Mouse (Mus musculus): ENCODE measurements around the gene Neurl3. TPM values are rescaled to one million over a fixed set of nuclear protein-coding genes. Genes with fewer than 3 reads are reported as not detected.

Neurl3 gene
- polyA plus RNA-seq, 1 experiment from 2014 or later, result 10.9 TPM

DNA sequence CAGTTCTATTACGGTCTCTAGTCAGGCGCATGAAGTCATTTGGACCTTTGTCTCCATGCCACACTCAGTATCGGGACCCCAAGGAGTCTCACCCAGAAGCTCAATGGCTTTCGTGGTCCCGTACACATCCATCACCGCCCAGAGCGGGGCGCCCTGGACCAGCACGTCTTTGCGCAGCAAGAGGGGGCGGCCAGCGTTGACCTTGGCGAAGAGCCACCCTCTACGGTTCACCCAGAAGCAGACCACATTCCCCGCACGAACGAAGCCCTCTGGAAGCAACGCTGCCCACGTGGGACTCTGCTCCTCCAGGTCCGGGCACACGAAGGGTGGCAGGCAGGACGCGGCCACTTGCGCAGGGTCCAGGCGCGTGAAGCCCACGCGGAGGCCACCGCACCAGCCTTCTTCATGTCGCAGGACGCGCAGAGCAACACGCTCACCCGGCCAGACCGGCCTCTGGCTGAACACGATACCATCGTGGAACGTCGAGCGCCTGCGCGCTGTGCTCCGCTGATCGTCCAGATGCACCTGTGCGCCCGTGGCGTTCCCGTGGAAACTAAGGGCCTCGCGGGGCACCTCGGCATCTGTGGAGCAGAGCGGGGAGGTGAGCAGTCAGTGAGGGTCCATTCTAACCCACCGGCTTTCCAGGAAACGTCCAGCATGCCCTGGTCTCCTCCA, 5.2 kb downstream of the Neurl3 start:
- WGBS, result 40% methylated on average over 54 of the region's 54 CpGs
- Histone ChIP-seq H3K9ac (replicated peaks; ENCODE audit: low read depth, low read length) (no peak overlapping the region), H3K27ac (ENCODE audit: low read length) (no peak overlapping the region), H3K4me1 (ENCODE audit: control insufficient read depth, insufficient read depth, low read length) (peaks cover 25% of the 10 kb centered on the region), H3K4me3 (ENCODE audit: low read depth, low read length) (peak overlapping the region; percentile 5; the same call in 1 of the 2 replicates), H3K4me2 (replicated peaks; ENCODE audit: low read depth, low read length) (peak overlapping the region; percentile 30), H3K27me3 (ENCODE audit: control insufficient read depth, insufficient read depth, low read length) (no peaks in the 10 kb centered on the region), H3K9me3 (ENCODE audit: control insufficient read depth, low read depth, low read length) (no peaks in the 10 kb centered on the region), H3K36me3 (ENCODE audit: control insufficient read depth, insufficient read depth, low read length) (no peaks in the 10 kb centered on the region)
- ATAC-seq (ENCODE audit: insufficient number of reproducible peaks, insufficient read depth, low FRiP score, low read depth), result no peak

DNA sequence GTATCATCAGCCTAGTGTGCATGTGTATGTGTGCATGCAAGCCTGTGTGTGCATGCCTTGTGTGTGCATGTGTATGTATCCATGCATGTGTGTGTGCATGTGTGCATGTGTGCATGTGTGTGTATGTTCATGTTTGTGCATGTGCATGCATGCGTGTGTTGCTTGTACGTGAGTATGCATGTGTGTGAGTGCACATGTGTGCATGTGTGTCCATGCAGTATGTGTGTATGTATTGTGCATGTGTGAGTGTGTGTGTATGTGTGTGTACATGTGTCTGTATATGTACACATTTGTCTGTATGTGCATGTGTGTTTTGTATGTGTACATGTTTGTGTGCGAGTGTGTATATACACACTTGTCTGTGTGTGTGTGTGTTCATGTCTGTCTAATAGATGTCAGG, 6.9 kb downstream of the Neurl3 start:
- WGBS, result 96% methylated on average over 3 of the region's 3 CpGs
- no peak for ATAC-seq (ENCODE audit: insufficient number of reproducible peaks, insufficient read depth, low FRiP score, low read depth)

DNA sequence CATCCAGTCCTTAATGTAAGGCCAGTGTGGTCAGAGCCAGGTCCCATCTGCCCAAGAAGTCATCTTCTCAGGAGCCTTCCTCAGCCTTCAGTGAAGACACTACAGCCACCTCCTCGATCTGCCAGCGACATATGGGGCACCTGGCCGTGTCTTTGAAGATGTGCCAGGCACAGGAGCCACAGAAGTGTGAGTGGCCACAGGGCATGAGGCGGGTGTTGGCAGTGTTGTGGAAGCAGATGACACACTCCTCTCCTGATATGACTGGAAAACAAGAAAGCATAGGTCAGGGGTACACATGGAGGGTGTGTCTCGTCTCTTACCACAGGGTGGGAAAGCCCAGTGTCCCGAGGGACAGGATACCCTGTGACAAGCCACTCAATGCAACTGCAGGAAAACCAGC, 8.2 kb downstream of the Neurl3 start:
- no peaks in the 10 kb centered on the region for H3K27me3 ChIP-seq (ENCODE audit: control insufficient read depth, insufficient read depth, low read length)
- peaks cover 16% of the 10 kb centered on the region for H3K4me1 ChIP-seq (ENCODE audit: control insufficient read depth, insufficient read depth, low read length)
- no peak overlapping the region for H3K9ac ChIP-seq (replicated peaks; ENCODE audit: low read depth, low read length)
- no peak for ATAC-seq (ENCODE audit: insufficient number of reproducible peaks, insufficient read depth, low FRiP score, low read depth)
- WGBS, result 78% methylated on average over 6 of the region's 6 CpGs
- no peak overlapping the region for H3K27ac ChIP-seq (ENCODE audit: low read length)
- H3K36me3 ChIP-seq (ENCODE audit: control insufficient read depth, insufficient read depth, low read length), result no peaks in the 10 kb centered on the region
- H3K4me3 ChIP-seq (ENCODE audit: low read depth, low read length), result no peak overlapping the region
- no peaks in the 10 kb centered on the region for H3K9me3 ChIP-seq (ENCODE audit: control insufficient read depth, low read depth, low read length)
- no peak overlapping the region for H3K4me2 ChIP-seq (replicated peaks; ENCODE audit: low read depth, low read length)

More for the DNA sequence above, 6.9 kb downstream of the Neurl3 start:
- no peaks in the 10 kb centered on the region for H3K27me3 ChIP-seq (ENCODE audit: control insufficient read depth, insufficient read depth, low read length)
- H3K9ac ChIP-seq (replicated peaks; ENCODE audit: low read depth, low read length), result no peak overlapping the region
- H3K9me3 ChIP-seq (ENCODE audit: control insufficient read depth, low read depth, low read length), result no peaks in the 10 kb centered on the region
- peaks cover 22% of the 10 kb centered on the region for H3K4me1 ChIP-seq (ENCODE audit: control insufficient read depth, insufficient read depth, low read length)
- no peak overlapping the region for H3K27ac ChIP-seq (ENCODE audit: low read length)
- H3K36me3 ChIP-seq (ENCODE audit: control insufficient read depth, insufficient read depth, low read length), result no peaks in the 10 kb centered on the region
- H3K4me2 ChIP-seq (replicated peaks; ENCODE audit: low read depth, low read length), result no peak overlapping the region
- H3K4me3 ChIP-seq (ENCODE audit: low read depth, low read length), result no peak overlapping the region

DNA sequence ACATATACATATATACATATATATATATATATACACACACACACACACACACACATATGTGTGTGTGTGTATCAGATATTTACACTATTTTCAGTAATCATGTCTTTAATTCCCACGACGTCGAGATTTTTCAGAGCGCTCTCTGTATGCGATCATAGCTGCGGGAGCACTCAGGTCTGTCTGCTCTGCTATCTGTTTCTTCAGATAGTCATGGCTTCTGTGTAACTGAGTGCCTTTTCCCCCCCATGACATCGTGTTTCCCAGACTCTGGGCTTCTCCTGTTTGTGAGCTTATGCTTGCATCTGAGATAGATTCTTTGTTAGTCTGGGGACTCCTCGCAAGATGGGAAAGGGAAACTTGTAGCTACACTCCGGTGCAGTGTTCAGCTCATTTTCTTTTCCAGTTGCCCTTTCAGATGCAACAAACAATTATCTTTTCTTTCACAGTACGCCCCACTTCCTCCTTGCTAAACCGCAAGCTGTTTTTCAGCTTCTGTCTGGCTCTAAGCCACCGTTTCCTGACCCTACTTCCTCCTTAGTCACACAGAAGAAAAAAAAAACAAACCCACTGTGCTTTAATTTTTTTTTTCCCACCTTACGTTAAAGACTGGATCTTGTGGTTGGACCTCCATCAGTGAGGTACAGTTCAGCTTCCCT, 10.5 kb downstream of the Neurl3 start:
- Histone ChIP-seq H3K9me3 (ENCODE audit: control insufficient read depth, low read depth, low read length) (peaks cover 3% of the 10 kb centered on the region; the same call in 1 of the 2 replicates), H3K36me3 (ENCODE audit: control insufficient read depth, insufficient read depth, low read length) (no peaks in the 10 kb centered on the region), H3K9ac (replicated peaks; ENCODE audit: low read depth, low read length) (no peak overlapping the region), H3K27me3 (ENCODE audit: control insufficient read depth, insufficient read depth, low read length) (no peaks in the 10 kb centered on the region), H3K27ac (ENCODE audit: low read length) (peak overlapping the region; percentile 59; the same call in 1 of the 2 replicates), H3K4me1 (ENCODE audit: control insufficient read depth, insufficient read depth, low read length) (no peaks in the 10 kb centered on the region), H3K4me2 (replicated peaks; ENCODE audit: low read depth, low read length) (no peak overlapping the region), H3K4me3 (ENCODE audit: low read depth, low read length) (no peak overlapping the region)
- 59% methylated on average over 13 of the region's 13 CpGs for WGBS
- no peak for ATAC-seq (ENCODE audit: insufficient number of reproducible peaks, insufficient read depth, low FRiP score, low read depth)

- H3K4me2 ChIP-seq (replicated peaks; ENCODE audit: low read depth, low read length), result no peak overlapping the region
- peaks cover 3% of the 10 kb centered on the region; the same call in 1 of the 2 replicates for H3K9me3 ChIP-seq (ENCODE audit: control insufficient read depth, low read depth, low read length)
- H3K27me3 ChIP-seq (ENCODE audit: control insufficient read depth, insufficient read depth, low read length), result no peaks in the 10 kb centered on the region
- no peak for ATAC-seq (ENCODE audit: insufficient number of reproducible peaks, insufficient read depth, low FRiP score, low read depth)
- WGBS, result 80% methylated on average over 19 of the region's 19 CpGs
- H3K9ac ChIP-seq (replicated peaks; ENCODE audit: low read depth, low read length), result no peak overlapping the region
- no peak overlapping the region for H3K27ac ChIP-seq (ENCODE audit: low read length)
- no peaks in the 10 kb centered on the region for H3K4me1 ChIP-seq (ENCODE audit: control insufficient read depth, insufficient read depth, low read length)
- no peaks in the 10 kb centered on the region for H3K36me3 ChIP-seq (ENCODE audit: control insufficient read depth, insufficient read depth, low read length)
- no peak overlapping the region for H3K4me3 ChIP-seq (ENCODE audit: low read depth, low read length)
These were observed 12.6 kb downstream of the Neurl3 start for GRCm38 (mm10) chr1:36261708-36262504.

GRCm38 (mm10) chr1:36260418-36260817, 14.1 kb downstream of the Neurl3 start:
- Histone ChIP-seq H3K36me3 (ENCODE audit: control insufficient read depth, insufficient read depth, low read length) (no peaks in the 10 kb centered on the region), H3K9ac (replicated peaks; ENCODE audit: low read depth, low read length) (no peak overlapping the region), H3K9me3 (ENCODE audit: control insufficient read depth, low read depth, low read length) (peaks cover 7% of the 10 kb centered on the region; the same call in 1 of the 2 replicates), H3K27ac (ENCODE audit: low read length) (no peak overlapping the region), H3K27me3 (ENCODE audit: control insufficient read depth, insufficient read depth, low read length) (no peaks in the 10 kb centered on the region; the same call in 1 of the 2 replicates), H3K4me1 (ENCODE audit: control insufficient read depth, insufficient read depth, low read length) (no peaks in the 10 kb centered on the region), H3K4me2 (replicated peaks; ENCODE audit: low read depth, low read length) (no peak overlapping the region), H3K4me3 (ENCODE audit: low read depth, low read length) (no peak overlapping the region)
- no peak for ATAC-seq (ENCODE audit: insufficient number of reproducible peaks, insufficient read depth, low FRiP score, low read depth)
- WGBS, result 84% methylated on average over 1 of the region's 1 CpGs

- Histone ChIP-seq H3K9ac (replicated peaks; ENCODE audit: low read depth, low read length) (no peak overlapping the region), H3K4me1 (ENCODE audit: control insufficient read depth, insufficient read depth, low read length) (no peaks in the 10 kb centered on the region)
- WGBS, result 89% methylated on average over 2 of the region's 2 CpGs
These were observed 15.2 kb downstream of the Neurl3 start for GRCm38 (mm10) chr1:36259281-36259680.

GRCm38 (mm10) chr1:36258631-36259030, 15.8 kb downstream of the Neurl3 start:
- no peaks in the 10 kb centered on the region for H3K36me3 ChIP-seq (ENCODE audit: control insufficient read depth, insufficient read depth, low read length)
- no peak overlapping the region for H3K9ac ChIP-seq (replicated peaks; ENCODE audit: low read depth, low read length)
- no peak overlapping the region for H3K4me2 ChIP-seq (replicated peaks; ENCODE audit: low read depth, low read length)
- peaks cover 7% of the 10 kb centered on the region; the same call in 1 of the 2 replicates for H3K9me3 ChIP-seq (ENCODE audit: control insufficient read depth, low read depth, low read length)
- ATAC-seq (ENCODE audit: insufficient number of reproducible peaks, insufficient read depth, low FRiP score, low read depth), result no peak
- 63% methylated on average over 2 of the region's 2 CpGs for WGBS
- no peaks in the 10 kb centered on the region; the same call in 1 of the 2 replicates for H3K27me3 ChIP-seq (ENCODE audit: control insufficient read depth, insufficient read depth, low read length)
- H3K4me1 ChIP-seq (ENCODE audit: control insufficient read depth, insufficient read depth, low read length), result no peaks in the 10 kb centered on the region
- H3K27ac ChIP-seq (ENCODE audit: low read length), result no peak overlapping the region
- no peak overlapping the region for H3K4me3 ChIP-seq (ENCODE audit: low read depth, low read length)

More at GRCm38 (mm10) chr1:36259281-36259680, 15.2 kb downstream of the Neurl3 start:
- Histone ChIP-seq H3K9me3 (ENCODE audit: control insufficient read depth, low read depth, low read length) (peaks cover 7% of the 10 kb centered on the region; the same call in 1 of the 2 replicates), H3K4me2 (replicated peaks; ENCODE audit: low read depth, low read length) (no peak overlapping the region), H3K27ac (ENCODE audit: low read length) (no peak overlapping the region), H3K27me3 (ENCODE audit: control insufficient read depth, insufficient read depth, low read length) (no peaks in the 10 kb centered on the region; the same call in 1 of the 2 replicates), H3K4me3 (ENCODE audit: low read depth, low read length) (no peak overlapping the region), H3K36me3 (ENCODE audit: control insufficient read depth, insufficient read depth, low read length) (no peaks in the 10 kb centered on the region)
- no peak for ATAC-seq (ENCODE audit: insufficient number of reproducible peaks, insufficient read depth, low FRiP score, low read depth)
